Mouse (Mus musculus): ENCODE results near the gene Ier5l. TPM values are rescaled to one million over a fixed set of nuclear protein-coding genes. Genes with fewer than 3 reads are reported as not detected.

Gene Ier5l
- polyA plus RNA-seq (2012; rRNA removed) (0.86 and 0.90 TPM in 2 replicates), polyA plus RNA-seq (2014; fragmentation: Nextera tagmentation; extraction: Ambion mirVana) (0.10 and 0.13 TPM in 2 replicates)

DNA sequence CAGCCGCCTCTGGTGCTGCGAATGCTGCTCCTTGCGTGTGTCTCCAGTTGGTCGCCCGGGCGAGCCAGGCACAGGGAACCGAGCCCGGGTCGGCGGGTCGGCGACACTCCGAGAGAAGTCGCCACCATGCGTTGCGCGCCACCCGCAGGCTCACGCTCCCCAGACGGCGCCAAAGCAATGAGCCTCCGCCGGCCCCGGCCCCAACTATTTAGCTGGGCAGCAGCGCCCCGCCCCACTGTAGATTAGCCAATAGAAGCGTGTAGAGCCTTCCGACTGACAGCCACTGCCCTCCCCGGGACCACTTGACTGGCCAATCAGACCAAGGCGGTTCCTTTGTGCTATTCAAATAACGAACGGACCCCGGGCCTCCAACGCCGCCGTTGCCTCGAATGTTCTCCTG is at the start of gene Ier5l:
Gene Ier5l, minus strand, starts transcription at position 181 of the 400 bp plus-strand sequence.
- no peak within 1 kb of the TSS for H3K9ac ChIP-seq (replicated peaks)
- peaks cover 64% of the 10 kb centered on the region for H3K27me3 ChIP-seq (ENCODE audit: control insufficient read depth, insufficient read depth, low read length)
- no peak for TF ChIP-seq CTCF (IDR thresholded peaks at IDR 0.05; ENCODE audit: low read depth)
- H3K4me2 ChIP-seq (ENCODE audit: low read depth): peak within 1 kb of the TSS; percentile 62
- H3K4me1 ChIP-seq (replicated peaks; ENCODE audit: control insufficient read depth in 2 of 2, insufficient read depth in 2 of 2, low read length in 1 of 2): no peaks in the 10 kb centered on the region; a peak in 1 of 4 replicates
- no peak within 1 kb of the TSS for H3K27ac ChIP-seq
- ATAC-seq (ENCODE audit: insufficient read depth) (peak; percentile 66), DNase-seq (ENCODE audit: low read depth in 3 of 3, low spot score in 3 of 3) (peak; percentile 37 to 45 (median 44))
- WGBS (ENCODE audit: insufficient replicate concordance): under 1% methylated on average over 37 of the region's 37 CpGs
- no peaks in the 10 kb centered on the region for H3K36me3 ChIP-seq (replicated peaks; ENCODE audit: control insufficient read depth, insufficient read depth, low read depth)
- peak within 1 kb of the TSS; percentile 41 to 47 for H3K4me3 ChIP-seq (ENCODE audit: insufficient read depth in 1 of 2, low read depth in 2 of 2, low read length in 2 of 2)
- no peaks in the 10 kb centered on the region for H3K9me3 ChIP-seq (ENCODE audit: control insufficient read depth, low read length)

DNA sequence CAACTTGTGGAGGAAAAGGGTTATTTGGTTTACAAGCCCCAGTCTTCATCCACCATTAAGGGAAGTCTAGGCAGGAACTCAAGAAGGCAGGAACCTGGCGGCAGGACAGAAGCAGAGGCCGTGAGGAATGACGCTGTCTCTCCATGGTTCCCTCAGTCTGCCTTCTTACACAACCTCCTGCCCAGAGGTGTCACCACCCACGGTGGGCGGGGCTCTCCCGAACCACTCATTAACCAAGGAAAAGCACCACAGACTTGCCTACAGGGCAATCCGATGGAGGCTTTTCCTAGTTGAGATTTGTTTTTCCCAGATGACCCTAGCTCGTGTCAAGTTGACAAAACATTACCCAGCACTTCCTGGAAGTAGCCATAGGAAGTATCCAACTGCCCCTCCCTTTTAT is 49.7 kb upstream of the Ier5l start:
- H3K36me3 ChIP-seq (replicated peaks; ENCODE audit: control insufficient read depth, insufficient read depth, low read depth): no peaks in the 10 kb centered on the region
- 41% methylated on average over 8 of the region's 8 CpGs for WGBS (ENCODE audit: insufficient replicate concordance)
- no peaks in the 10 kb centered on the region for H3K27me3 ChIP-seq (ENCODE audit: control insufficient read depth, insufficient read depth, low read length)
- no peak overlapping the region for H3K9ac ChIP-seq (replicated peaks)
- no peak overlapping the region for H3K4me2 ChIP-seq (ENCODE audit: low read depth)
- no peaks in the 10 kb centered on the region for H3K4me1 ChIP-seq (replicated peaks; ENCODE audit: control insufficient read depth in 2 of 2, insufficient read depth in 2 of 2, low read length in 1 of 2)
- no peak for TF ChIP-seq CTCF (IDR thresholded peaks at IDR 0.05; ENCODE audit: low read depth)
- no peak for TF ChIP-seq EP300 (IDR thresholded peaks at IDR 0.05; ENCODE audit: low read depth)
- H3K27ac ChIP-seq: no peak overlapping the region
- DNase-seq (ENCODE audit: low read depth in 3 of 3, low spot score in 3 of 3) (peak in 2 of 3 experiments; percentile 9 to 13), ATAC-seq (ENCODE audit: insufficient read depth) (no peak; the same call in 1 of the 2 replicates)
- no peaks in the 10 kb centered on the region for H3K9me3 ChIP-seq (ENCODE audit: control insufficient read depth, low read length)
- H3K4me3 ChIP-seq (ENCODE audit: insufficient read depth in 1 of 2, low read depth in 2 of 2, low read length in 2 of 2): no peak overlapping the region

DNA sequence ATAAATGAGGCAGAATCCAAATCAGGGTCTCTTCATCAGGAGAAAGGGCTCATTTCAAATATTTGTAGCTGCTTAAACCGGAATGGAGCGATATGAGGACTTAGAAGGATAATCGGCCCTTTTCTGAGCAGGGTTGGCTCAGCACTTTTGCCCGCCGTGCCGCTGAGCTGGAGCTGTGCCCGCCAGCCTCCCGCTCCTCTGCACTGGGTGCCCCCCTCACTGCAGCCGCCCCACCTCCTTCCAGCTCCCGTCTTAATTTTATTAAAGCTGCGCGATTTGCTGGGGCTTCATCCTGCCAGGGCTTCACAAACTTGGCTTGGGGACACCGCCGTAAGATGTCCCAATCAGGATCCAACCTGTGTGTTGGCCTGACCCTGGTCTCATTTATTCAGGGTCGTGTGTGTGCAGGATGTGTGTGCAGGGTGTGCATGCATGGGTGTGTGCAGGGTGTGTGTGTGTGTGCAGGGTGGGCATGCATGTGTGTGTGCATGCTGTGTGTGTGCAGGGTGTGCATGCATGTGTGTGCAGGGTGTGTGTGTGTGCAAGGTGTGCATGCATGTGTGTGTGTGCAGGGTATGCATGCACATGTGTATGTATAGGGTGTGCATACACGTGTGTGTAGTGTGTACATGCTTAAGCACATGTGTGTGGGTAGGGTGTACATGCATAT is 36.8 kb upstream of the Ier5l start:
- Histone ChIP-seq H3K36me3 (replicated peaks; ENCODE audit: control insufficient read depth, insufficient read depth, low read depth) (no peaks in the 10 kb centered on the region), H3K27ac (no peak overlapping the region), H3K4me2 (ENCODE audit: low read depth) (no peak overlapping the region), H3K4me3 (ENCODE audit: insufficient read depth in 1 of 2, low read depth in 2 of 2, low read length in 2 of 2) (no peak overlapping the region), H3K27me3 (ENCODE audit: control insufficient read depth, insufficient read depth, low read length) (no peaks in the 10 kb centered on the region), H3K4me1 (replicated peaks; ENCODE audit: control insufficient read depth in 2 of 2, insufficient read depth in 2 of 2, low read length in 1 of 2) (peaks cover 0 to 7% of the 10 kb centered on the region in 2 experiments; a peak in 2 of 4 replicates), H3K9me3 (ENCODE audit: control insufficient read depth, low read length) (no peaks in the 10 kb centered on the region), H3K9ac (replicated peaks) (no peak overlapping the region)
- no peak for ATAC-seq (ENCODE audit: insufficient read depth)
- TF ChIP-seq CTCF (IDR thresholded peaks at IDR 0.05; ENCODE audit: low read depth) (no peak), EP300 (IDR thresholded peaks at IDR 0.05; ENCODE audit: low read depth) (no peak)
- no peak for DNase-seq (ENCODE audit: low read depth in 3 of 3, low spot score in 3 of 3)
- WGBS (ENCODE audit: insufficient replicate concordance): 61% methylated on average over 16 of the region's 16 CpGs

DNA sequence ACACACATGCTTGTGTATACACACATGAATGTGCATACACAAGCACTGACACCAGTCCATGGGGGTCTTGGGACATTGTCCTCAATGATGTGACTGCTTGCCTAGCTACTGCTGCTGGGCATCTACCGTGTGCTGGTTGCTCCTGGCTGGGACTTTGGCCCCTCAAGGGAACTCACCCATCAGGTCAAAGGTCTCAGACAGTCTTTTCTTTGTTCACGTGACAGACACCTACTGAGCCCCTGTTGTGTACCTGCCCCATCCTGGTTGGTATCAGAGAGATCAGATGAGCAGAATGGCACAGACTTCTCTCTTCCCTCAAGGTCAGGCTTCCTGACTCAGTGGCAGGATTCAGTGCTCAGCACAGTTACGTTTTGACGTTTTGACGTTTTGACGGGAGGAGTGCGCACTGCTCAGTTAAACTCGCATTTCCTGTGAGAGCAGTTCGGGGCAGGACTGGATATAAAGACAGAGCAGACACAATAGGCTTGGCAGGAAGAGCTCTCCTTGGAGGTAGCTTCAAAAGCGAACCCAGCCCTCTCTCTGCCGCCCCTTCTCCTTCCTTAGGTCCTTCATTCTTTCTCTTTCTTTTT is 33.2 kb upstream of the Ier5l start:
- Histone ChIP-seq H3K4me2 (ENCODE audit: low read depth) (no peak overlapping the region), H3K27ac (no peak overlapping the region), H3K9ac (replicated peaks) (no peak overlapping the region), H3K36me3 (replicated peaks; ENCODE audit: control insufficient read depth, insufficient read depth, low read depth) (no peaks in the 10 kb centered on the region), H3K4me1 (replicated peaks; ENCODE audit: control insufficient read depth in 2 of 2, insufficient read depth in 2 of 2, low read length in 1 of 2) (peaks cover 0 to 7% of the 10 kb centered on the region in 2 experiments; a peak in 2 of 4 replicates), H3K4me3 (ENCODE audit: insufficient read depth in 1 of 2, low read depth in 2 of 2, low read length in 2 of 2) (no peak overlapping the region), H3K9me3 (ENCODE audit: control insufficient read depth, low read length) (no peaks in the 10 kb centered on the region), H3K27me3 (ENCODE audit: control insufficient read depth, insufficient read depth, low read length) (no peaks in the 10 kb centered on the region)
- no peak for ATAC-seq (ENCODE audit: insufficient read depth)
- 24% methylated on average over 11 of the region's 11 CpGs for whole genome bisulfite sequencing (ENCODE audit: insufficient replicate concordance)
- no peak for DNase-seq (ENCODE audit: low read depth in 3 of 3, low spot score in 3 of 3)
- TF ChIP-seq CTCF (IDR thresholded peaks at IDR 0.05; ENCODE audit: low read depth) (peak; percentile 1; the same call in 1 of the 2 replicates), EP300 (IDR thresholded peaks at IDR 0.05; ENCODE audit: low read depth) (no peak)
